Mouse (Mus musculus) bone marrow, adult 2 months (tissue): ENCODE results near the gene Bcl7c.

Experiments
- CTCF ChIP-seq: fragments of 200-500 bp; IDR thresholded peaks from 2 replicates; pipeline ENCODE4 v1.5.1; 2011; ENCODE audit warnings: low read length, control low read depth; ENCODE audit not compliant: control insufficient read depth, insufficient read depth
- POLR2A ChIP-seq: fragments of 200-500 bp; IDR thresholded peaks from 2 replicates; pipeline ENCODE4 v1.6.1; 2011; ENCODE audit warnings: low read depth, mild to moderate bottlenecking, control low read depth, low read length, borderline replicate concordance; ENCODE audit not compliant: control insufficient read depth

- TF ChIP-seq POLR2A (no peak), CTCF (no peak)
Measured at GRCm38 (mm10) chr7:127709261-127709979, 687 bp upstream of the Bcl7c start.
